In genomic region chr19:7178841-7179452, GRCm38 (mm10) we compare ENCODE assay signal across 12 mouse cellular contexts. TPM values are rescaled to one million over a fixed set of nuclear protein-coding genes. Genes with fewer than 3 reads are reported as not detected.
DNase-seq lines count a peak whose midpoint lies in the region; ATAC-seq lines count a peak whose summit lies in the region.
"Had no signal": no experiment of that assay in that cellular context is flagged by ENCODE, and none has a peak within 500 bp of the region (broad histone marks: within the 10 kb centered on the region; RNA-seq: fewer than 3 reads in every experiment).

No protein-coding gene starts in this region.

- H3K4me3 ChIP-seq in heart, embryonic 12.5 days, result no peak overlapping the region
- no peak overlapping the region for H3K4me3 ChIP-seq in heart, embryonic 11.5 days (ENCODE audit: low read depth, low read length)
- no peak overlapping the region for H3K4me3 ChIP-seq in forebrain, embryonic 14.5 days (ENCODE audit: low read depth, low read length)
- H3K4me3 ChIP-seq: limb, embryonic 13.5 days had no signal

- H3K9ac ChIP-seq in heart, embryonic 12.5 days, result 0 out of 2 replicates have a peak overlapping the region, but pooled peaks have one; percentile 19
- no peak overlapping the region for H3K9ac ChIP-seq in heart, embryonic 11.5 days (ENCODE audit: low read depth, low read length)
- H3K9ac ChIP-seq in forebrain, embryonic 14.5 days (ENCODE audit: low read length), result no peak overlapping the region
- H3K9ac ChIP-seq: limb, embryonic 13.5 days had no signal

- no peaks in the 10 kb centered on the region for H3K36me3 ChIP-seq in heart, embryonic 12.5 days
- no peaks in the 10 kb centered on the region for H3K36me3 ChIP-seq in heart, embryonic 11.5 days (ENCODE audit: control insufficient read depth, insufficient read depth, low read length)
- H3K36me3 ChIP-seq in forebrain, embryonic 14.5 days (ENCODE audit: control insufficient read depth, insufficient read depth, low read length), result no peaks in the 10 kb centered on the region
- H3K36me3 ChIP-seq: limb, embryonic 13.5 days had no signal

- DNase-seq in cerebellum, adult 18-20 months, result peak; percentile 73 to 77
- no peak for DNase-seq in forebrain, embryonic 14.5 days (ENCODE audit: low spot score)
- peak; percentile 84 to 88 for DNase-seq in kidney, postnatal 36 days
- no peak for DNase-seq in yolk sac, embryonic 10.5 days (ENCODE audit: low spot score)
- DNase-seq in heart, adult 18-20 months, result no peak
- DNase-seq in right cerebral cortex, postnatal 36 days (ENCODE audit: low spot score in 2 of 2), result no peak
- DNase-seq: embryo, embryonic 11 days; heart, postnatal 36 days; lung, postnatal 4 days had no signal

- no peak for ATAC-seq in heart, embryonic 12.5 days (ENCODE audit: insufficient number of reproducible peaks, low FRiP score)
- no peak for ATAC-seq in heart, embryonic 11.5 days (replicated peaks; ENCODE audit: insufficient number of reproducible peaks, low FRiP score, low TSS enrichment)
- ATAC-seq in forebrain, embryonic 14.5 days, result no peak

- H3K27me3 ChIP-seq in heart, embryonic 12.5 days (replicated peaks), result peaks cover 60% of the 10 kb centered on the region
- peaks cover 47% of the 10 kb centered on the region for H3K27me3 ChIP-seq in heart, embryonic 11.5 days (ENCODE audit: control insufficient read depth, insufficient read depth, low read length)
- H3K27me3 ChIP-seq in forebrain, embryonic 14.5 days (replicated peaks; ENCODE audit: control insufficient read depth, insufficient read depth, low read length), result no peaks in the 10 kb centered on the region

- H3K4me1 ChIP-seq in heart, embryonic 12.5 days (replicated peaks), result peaks cover 37% of the 10 kb centered on the region
- H3K4me1 ChIP-seq in heart, embryonic 11.5 days (ENCODE audit: control insufficient read depth, insufficient read depth, low read length), result peaks cover 14% of the 10 kb centered on the region
- H3K4me1 ChIP-seq in forebrain, embryonic 14.5 days (ENCODE audit: control insufficient read depth, insufficient read depth, low read length), result peaks cover 56% of the 10 kb centered on the region

- no peaks in the 10 kb centered on the region for H3K9me3 ChIP-seq in heart, embryonic 12.5 days (replicated peaks)
- no peaks in the 10 kb centered on the region for H3K9me3 ChIP-seq in heart, embryonic 11.5 days (replicated peaks; ENCODE audit: control insufficient read depth, low read length)
- H3K9me3 ChIP-seq in forebrain, embryonic 14.5 days (replicated peaks; ENCODE audit: control insufficient read depth, low read length), result no peaks in the 10 kb centered on the region
- H3K9me3 ChIP-seq: limb, embryonic 13.5 days had no signal

- 35% methylated on average over 3 of the region's 3 CpGs for WGBS in heart, embryonic 12.5 days
- 38% methylated on average over 3 of the region's 3 CpGs for WGBS in heart, embryonic 11.5 days (ENCODE audit: insufficient replicate concordance)
- WGBS in forebrain, embryonic 14.5 days, result 38% methylated on average over 3 of the region's 3 CpGs

- no peak overlapping the region for H3K27ac ChIP-seq in heart, embryonic 12.5 days (ENCODE audit: poor library complexity, severe bottlenecking)
- no peak overlapping the region for H3K27ac ChIP-seq in heart, embryonic 11.5 days (ENCODE audit: low read depth, low read length)
- peak overlapping the region; percentile 52; the same call in 1 of the 2 replicates for H3K27ac ChIP-seq in forebrain, embryonic 14.5 days (ENCODE audit: low read depth, low read length)
- H3K27ac ChIP-seq: limb, embryonic 13.5 days had no signal

- H3K4me2 ChIP-seq in heart, embryonic 12.5 days, result no peak overlapping the region
- no peak overlapping the region for H3K4me2 ChIP-seq in heart, embryonic 11.5 days
- H3K4me2 ChIP-seq in forebrain, embryonic 14.5 days (ENCODE audit: low read length), result no peak overlapping the region
- H3K4me2 ChIP-seq: limb, embryonic 13.5 days had no signal

RNA-seq across cellular contexts. Expression of gene Otub1, which starts 27.2 kb away (rescaled TPM):
- polyA plus RNA-seq in heart, embryonic 12.5 days (2016; fragmentation: Nextera tagmentation; extraction: Ambion mirVana), result 151 and 154 TPM in 2 replicates
- 172 and 186 TPM in 2 replicates for polyA plus RNA-seq in heart, embryonic 11.5 days (2014; fragmentation: Nextera tagmentation; extraction: Ambion mirVana)
- polyA plus RNA-seq in forebrain, embryonic 14.5 days (2014; fragmentation: Nextera tagmentation; extraction: Ambion mirVana), result 262 TPM in 2 replicates
- 10 to 100 TPM; 73.8 to 78.7 TPM for total RNA-seq in heart, adult 18-20 months (2021)

RNA-seq across cellular contexts. Expression of gene Cox8a, which starts 38.5 kb away (rescaled TPM):
- 2,134 and 2,138 TPM in 2 replicates for polyA plus RNA-seq in heart, embryonic 12.5 days (2016; fragmentation: Nextera tagmentation; extraction: Ambion mirVana)
- polyA plus RNA-seq in heart, embryonic 11.5 days (2014; fragmentation: Nextera tagmentation; extraction: Ambion mirVana), result 1,752 and 1,771 TPM in 2 replicates
- 772 and 935 TPM in 2 replicates for polyA plus RNA-seq in forebrain, embryonic 14.5 days (2014; fragmentation: Nextera tagmentation; extraction: Ambion mirVana)
- 100 to 1,000 TPM; 344 to 429 TPM for total RNA-seq in heart, adult 18-20 months (2021)

Comparison
In these comparisons a context has a peak if more than half of its experiments do, and no peak if none do; other contexts are left out.
1. DNase-seq: peak in cerebellum, adult 18-20 months (2 of 2) and kidney, postnatal 36 days (2 of 2); none in forebrain, embryonic 14.5 days (single experiment), yolk sac, embryonic 10.5 days (single experiment), heart, adult 18-20 months (0 of 2) and right cerebral cortex, postnatal 36 days (0 of 2).